Mouse (Mus musculus) hindbrain, postnatal 0 days (tissue): ENCODE data around the gene Camkmt. TPM values are rescaled to one million over a fixed set of nuclear protein-coding genes. Genes with fewer than 3 reads are reported as not detected.

Source experiments
- ATAC-seq: fragments of 200-750 bp; cut with Nextera tagmentation; 2 replicates; pipeline ENCODE4 v1.8.0; 2017; ENCODE audit warnings: mild to moderate bottlenecking, moderate TSS enrichment, moderate library complexity
- DNase-seq: peaks from one replicate; pipeline ENCODE4 v3.0.0-alpha.2; 2015; ENCODE audit warnings: low spot score
- H3K27ac ChIP-seq: fragments of 300-500 bp; sonication (generic); 2 replicates; pipeline ENCODE4 v1.5.1; 2014; ENCODE audit warnings: mild to moderate bottlenecking
- H3K27me3 ChIP-seq: fragments of 300-500 bp; sonication (generic); 2 replicates; pipeline ENCODE4 v1.6.1; 2014; ENCODE audit warnings: low read length, mixed read lengths; ENCODE audit not compliant: insufficient read depth
- H3K36me3 ChIP-seq: fragments of 300-500 bp; sonication (generic); 2 replicates; pipeline ENCODE4 v1.6.1; 2014; ENCODE audit warnings: low read length, mixed read lengths; ENCODE audit not compliant: insufficient read depth
- H3K4me1 ChIP-seq: fragments of 300-500 bp; sonication (generic); 2 replicates; pipeline ENCODE4 v1.6.1; 2014; ENCODE audit warnings: antibody characterized with exemption, low read length, mixed read lengths; ENCODE audit not compliant: insufficient read depth
- H3K4me2 ChIP-seq: fragments of 300-500 bp; sonication (generic); 2 replicates; pipeline ENCODE4 v1.6.1; 2014; ENCODE audit warnings: low read depth, mild to moderate bottlenecking, low read length, moderate library complexity, mixed read lengths
- H3K4me3 ChIP-seq: fragments of 300-500 bp; sonication (generic); 2 replicates; pipeline ENCODE4 v1.5.1; 2014; ENCODE audit warnings: low read length
- H3K9ac ChIP-seq: fragments of 300-500 bp; sonication (generic); replicated peaks from 2 replicates; pipeline ENCODE4 v1.6.1; 2014; ENCODE audit warnings: mild to moderate bottlenecking, low read length, moderate library complexity, mixed read lengths
- H3K9me3 ChIP-seq: fragments of 300-500 bp; sonication (generic); 2 replicates; pipeline ENCODE4 v1.6.1; 2016; ENCODE audit warnings: low read length, mixed read lengths
- CTCF ChIP-seq: IDR thresholded peaks from 2 replicates; pipeline ENCODE4 v1.5.1; 2016; ENCODE audit warnings: antibody characterized with exemption, control low read depth, low read depth
- WGBS: fragments of 180-500 bp; shearing (Covaris S2); extraction: QIAGEN DNeasy Blood & Tissue Kit; methylation state at CpG from one replicate; pipeline ENCODE4 v1.1.7; 2014; 5-methylcytosine and 5-hydroxymethylcytosine counted together
- polyA plus RNA-seq: library from polyadenylated mRNA; unstranded; fragments of >200 nt; fragmentation: Nextera tagmentation; extraction: Ambion mirVana; gene quantifications from 2 replicates; pipeline ENCODE4 v1.2.1, GENCODE M21; 2015
- total RNA-seq: library from RNA; depleted of rRNA; stranded (reverse); fragments of >200 nt; gene quantifications from 2 replicates; pipeline ENCODE4 v1.2.3, GENCODE M21; 2014

Camkmt gene
- total and polyA plus RNA-seq, 2 experiments from 2014 or later: 8.4 to 15.9 TPM

DNA sequence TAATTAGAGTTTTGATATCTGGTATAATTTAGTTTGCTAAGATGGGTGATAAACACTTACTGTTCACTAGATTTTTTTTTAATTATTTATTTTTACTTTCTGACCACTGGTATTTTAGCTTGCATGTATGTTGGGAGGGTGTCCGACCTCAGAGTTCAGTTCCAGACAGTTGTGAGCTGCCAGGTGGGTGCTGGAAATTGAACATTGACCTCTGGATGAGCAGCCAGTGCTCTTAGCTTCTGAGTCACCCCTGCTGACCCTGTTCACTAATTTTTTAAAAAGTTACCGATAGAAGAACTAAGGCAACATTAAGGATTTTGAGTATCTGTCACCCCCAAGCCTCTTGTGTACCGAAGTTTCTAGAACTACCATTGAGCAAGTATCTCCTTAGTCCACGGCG lies 42.0 kb upstream of the Camkmt start:
- Histone ChIP-seq H3K27ac (no peak overlapping the region), H3K4me1 (no peaks in the 10 kb centered on the region), H3K4me3 (no peak overlapping the region), H3K9ac (no peak overlapping the region), H3K9me3 (no peaks in the 10 kb centered on the region), H3K4me2 (no peak overlapping the region), H3K36me3 (no peaks in the 10 kb centered on the region), H3K27me3 (no peaks in the 10 kb centered on the region)
- DNase-seq (no peak), ATAC-seq (no peak)
- 94% methylated on average over 5 of the region's 5 CpGs for WGBS
- TF ChIP-seq CTCF: no peak

DNA sequence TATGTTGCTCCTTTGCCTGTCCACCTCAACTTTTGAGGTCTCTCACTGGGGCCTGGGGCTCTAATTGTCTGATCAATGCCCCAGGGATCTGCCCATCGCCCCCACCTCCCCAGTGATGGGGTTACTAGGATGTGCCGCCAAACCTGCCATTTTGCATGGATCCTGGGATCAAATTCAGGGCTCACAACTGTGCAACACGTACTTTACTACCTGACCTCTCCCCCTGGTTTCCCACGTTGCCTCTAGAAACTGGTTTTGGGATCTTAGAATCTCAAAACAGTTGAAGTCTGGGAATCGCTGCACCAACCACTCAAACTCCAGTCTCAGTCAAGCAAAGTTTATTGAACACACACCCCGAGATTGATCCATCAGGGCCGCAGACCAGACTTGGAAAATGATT lies 32.1 kb upstream of the Camkmt start:
- TF ChIP-seq CTCF: no peak
- H3K27me3 ChIP-seq: no peaks in the 10 kb centered on the region
- no peak overlapping the region for H3K9ac ChIP-seq
- H3K27ac ChIP-seq: no peak overlapping the region
- no peak overlapping the region for H3K4me3 ChIP-seq
- H3K9me3 ChIP-seq: no peaks in the 10 kb centered on the region
- DNase-seq: no peak
- no peak for ATAC-seq
- H3K4me2 ChIP-seq: no peak overlapping the region
- 0 out of 2 replicates have a peak, but pooled peaks cover 7% of the 10 kb centered on the region for H3K36me3 ChIP-seq
- no peaks in the 10 kb centered on the region for H3K4me1 ChIP-seq
- whole genome bisulfite sequencing: 93% methylated on average over 7 of the region's 7 CpGs

DNA sequence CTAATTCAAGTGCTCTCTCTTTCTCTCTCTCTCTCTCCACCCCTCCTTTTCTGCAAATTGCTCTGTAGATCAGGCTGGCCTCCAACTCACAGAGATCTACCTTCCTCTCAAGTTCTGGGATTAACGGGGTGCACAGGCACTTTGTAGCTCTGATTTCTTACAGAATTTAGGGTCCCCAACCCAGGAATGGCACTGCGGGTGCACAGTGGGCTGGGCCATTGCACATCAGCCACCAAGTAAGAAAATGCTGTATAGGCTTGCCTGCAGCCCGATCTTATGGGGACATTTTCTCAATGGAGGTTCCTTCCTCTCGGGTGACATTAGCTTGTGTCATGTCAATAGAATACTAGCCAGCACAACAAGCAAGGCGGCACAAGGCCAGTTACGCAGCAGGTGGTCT lies 31.2 kb upstream of the Camkmt start:
- Histone ChIP-seq H3K9me3 (no peaks in the 10 kb centered on the region), H3K9ac (no peak overlapping the region), H3K4me3 (no peak overlapping the region), H3K4me2 (no peak overlapping the region), H3K4me1 (no peaks in the 10 kb centered on the region), H3K36me3 (peaks cover 13% of the 10 kb centered on the region; the same call in 1 of the 2 replicates), H3K27me3 (no peaks in the 10 kb centered on the region), H3K27ac (no peak overlapping the region)
- no peak for ATAC-seq
- no peak for DNase-seq
- WGBS: 89% methylated on average over 6 of the region's 6 CpGs
- no peak for TF ChIP-seq CTCF

DNA sequence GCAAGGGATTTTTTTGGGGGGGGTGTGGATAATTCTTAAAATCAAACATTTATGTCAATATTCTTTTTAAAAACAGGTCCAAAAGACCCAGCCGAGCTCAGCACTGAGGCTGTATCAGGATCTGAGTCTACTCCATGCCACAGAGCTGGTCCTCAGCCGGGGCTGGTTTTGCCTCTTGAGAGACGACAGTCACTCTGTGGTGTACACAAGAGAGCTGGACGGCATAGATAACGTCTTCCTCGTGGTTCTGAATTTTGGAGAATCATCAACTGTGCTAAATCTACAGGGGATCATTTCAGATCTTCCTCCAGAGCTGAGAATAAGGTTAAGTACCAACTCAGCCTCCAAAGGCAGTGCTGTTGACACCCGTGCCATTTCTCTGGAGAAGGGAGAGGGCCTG lies 26.8 kb upstream of the Camkmt start:
- Histone ChIP-seq H3K27ac (no peak overlapping the region), H3K9ac (no peak overlapping the region), H3K9me3 (no peaks in the 10 kb centered on the region), H3K4me3 (no peak overlapping the region), H3K36me3 (peaks cover 40% of the 10 kb centered on the region), H3K27me3 (no peaks in the 10 kb centered on the region), H3K4me2 (no peak overlapping the region), H3K4me1 (no peaks in the 10 kb centered on the region)
- DNase-seq: no peak
- no peak for TF ChIP-seq CTCF
- no peak for ATAC-seq
- 90% methylated on average over 7 of the region's 7 CpGs for WGBS

DNA sequence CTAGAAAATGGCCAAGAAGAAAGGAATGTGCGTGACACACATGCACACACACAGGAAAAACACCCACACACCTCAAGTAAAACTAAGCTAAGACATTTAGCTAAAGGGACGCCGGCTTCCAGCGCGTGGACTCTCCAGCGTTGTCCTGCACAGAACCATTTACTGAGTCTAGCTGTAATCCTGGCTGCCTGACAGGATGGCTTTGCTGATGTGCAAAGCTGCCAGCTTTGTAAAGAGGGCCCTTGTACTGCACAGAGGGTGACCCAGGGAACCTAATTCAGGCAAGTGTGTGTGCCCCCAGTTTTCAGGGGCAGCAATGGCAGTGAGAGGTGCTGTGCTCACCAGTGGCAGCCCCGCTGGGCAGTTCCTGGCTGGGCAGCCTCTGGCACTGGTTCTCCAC lies 23.0 kb upstream of the Camkmt start:
- ATAC-seq (no peak), DNase-seq (no peak)
- Histone ChIP-seq H3K27ac (no peak overlapping the region), H3K4me3 (no peak overlapping the region), H3K27me3 (no peaks in the 10 kb centered on the region), H3K9ac (no peak overlapping the region), H3K36me3 (peaks cover 70% of the 10 kb centered on the region), H3K4me1 (no peaks in the 10 kb centered on the region), H3K4me2 (no peak overlapping the region), H3K9me3 (no peaks in the 10 kb centered on the region)
- TF ChIP-seq CTCF: no peak
- WGBS: 87% methylated on average over 7 of the region's 7 CpGs

DNA sequence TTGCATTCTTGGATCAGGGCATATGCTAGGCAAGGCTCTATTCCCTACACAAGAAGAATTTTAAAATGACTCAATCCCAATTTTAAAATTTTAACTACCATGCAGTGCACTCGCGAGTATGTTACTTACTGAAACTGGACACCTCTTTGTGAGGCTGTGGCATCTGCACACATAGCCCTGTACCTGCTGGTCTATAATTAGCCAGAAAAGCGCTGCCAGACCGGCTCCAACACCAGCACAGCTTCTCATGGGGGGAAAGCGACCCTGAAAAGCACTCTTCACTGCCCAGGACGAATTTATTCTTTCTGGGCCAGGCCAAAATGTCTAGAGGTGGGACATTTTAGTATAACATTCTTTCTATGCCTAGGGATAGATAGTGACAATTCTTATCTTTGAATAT lies 19.7 kb upstream of the Camkmt start:
- Histone ChIP-seq H3K36me3 (peaks cover 49% of the 10 kb centered on the region), H3K27me3 (no peaks in the 10 kb centered on the region), H3K4me1 (no peaks in the 10 kb centered on the region), H3K4me2 (no peak overlapping the region), H3K4me3 (no peak overlapping the region), H3K27ac (no peak overlapping the region), H3K9me3 (no peaks in the 10 kb centered on the region), H3K9ac (no peak overlapping the region)
- no peak for DNase-seq
- 89% methylated on average over 6 of the region's 6 CpGs for WGBS
- ATAC-seq: no peak
- TF ChIP-seq CTCF: no peak

DNA sequence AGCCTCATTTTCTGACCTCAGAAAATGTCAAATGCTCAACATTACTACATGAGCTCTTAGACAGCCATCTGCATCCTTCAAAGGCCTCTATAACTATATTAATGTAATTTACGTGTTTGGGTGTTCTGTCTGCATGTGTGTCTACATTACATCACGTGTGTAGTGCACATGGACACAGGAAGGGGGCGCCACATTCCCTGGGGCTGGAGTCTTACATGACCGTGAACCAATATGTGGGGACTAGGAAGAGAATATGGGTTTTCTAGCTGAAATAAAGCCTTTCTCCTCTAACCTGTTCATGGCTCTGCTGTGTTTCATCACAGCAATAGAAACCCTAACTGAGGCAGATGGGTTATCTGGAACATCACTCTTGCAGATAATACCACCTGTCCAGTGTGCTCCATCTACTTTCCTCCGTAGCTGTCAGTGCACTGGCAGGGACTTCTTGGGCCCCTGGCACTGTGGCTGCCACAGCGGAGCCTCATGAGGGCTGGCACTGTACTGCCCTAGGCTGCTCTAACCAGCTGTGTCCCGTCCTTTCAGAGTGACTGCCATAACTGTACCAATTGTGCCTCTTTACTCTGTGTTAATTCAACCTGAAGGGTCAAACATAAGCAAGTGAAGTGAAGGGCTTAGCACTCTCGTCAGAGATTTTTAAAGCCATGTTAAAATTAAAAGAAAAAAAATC lies 19.1 kb upstream of the Camkmt start:
- no peak for ATAC-seq

More for the DNA sequence above, 19.1 kb upstream of the Camkmt start:
- H3K4me3 ChIP-seq: no peak overlapping the region
- H3K4me1 ChIP-seq: no peaks in the 10 kb centered on the region
- peaks cover 48% of the 10 kb centered on the region for H3K36me3 ChIP-seq
- no peak overlapping the region for H3K27ac ChIP-seq
- 85% methylated on average over 8 of the region's 8 CpGs for WGBS
- TF ChIP-seq CTCF: peak; percentile 46
- no peak overlapping the region for H3K4me2 ChIP-seq
- DNase-seq: no peak
- H3K9me3 ChIP-seq: no peaks in the 10 kb centered on the region
- H3K9ac ChIP-seq: no peak overlapping the region
- no peaks in the 10 kb centered on the region for H3K27me3 ChIP-seq
